In the genomic region with DNA sequence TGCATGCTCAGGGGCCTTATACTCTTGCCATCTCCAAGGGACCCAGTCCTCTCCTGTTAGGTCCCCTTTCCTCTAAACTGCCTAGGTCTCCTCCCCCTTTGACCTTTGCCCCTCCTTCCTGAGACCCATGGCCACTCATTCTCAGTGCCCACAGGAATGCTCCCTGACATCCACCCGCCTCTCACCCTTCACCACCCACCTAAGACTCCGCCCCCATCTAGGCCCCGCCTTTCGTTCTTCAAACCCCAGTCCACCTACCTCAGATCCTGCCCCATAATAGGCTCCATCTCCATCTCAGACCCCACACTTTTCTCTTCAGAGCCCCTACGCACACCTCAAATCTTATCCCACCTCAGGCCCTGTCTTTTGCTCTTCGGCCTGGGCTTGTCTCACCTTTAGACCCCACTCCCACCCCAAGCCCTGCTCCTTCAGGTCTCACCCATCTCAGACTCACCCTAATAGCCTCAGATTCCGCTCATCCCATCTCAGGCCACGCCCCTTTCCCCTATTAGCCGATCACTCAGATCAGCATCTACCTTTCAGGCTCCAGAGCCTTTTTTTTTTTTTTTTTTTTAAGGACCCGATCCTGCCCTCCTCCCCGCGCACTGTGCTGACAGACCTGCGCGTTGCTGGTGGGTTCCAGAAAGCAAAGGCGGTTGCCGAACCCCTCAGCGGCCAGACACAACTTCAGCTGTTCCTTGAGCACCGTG, we compare ENCODE assay signal across 22 mouse cellular contexts. TPM values are rescaled to one million over a fixed set of nuclear protein-coding genes. Genes with fewer than 3 reads are reported as not detected.
DNase-seq lines count a peak whose midpoint lies in the region; ATAC-seq and TF ChIP-seq lines count a peak whose summit lies in the region.
"Had no signal": no experiment of that assay in that cellular context is flagged by ENCODE, and none has a peak within 500 bp of the region (broad histone marks: within the 10 kb centered on the region; RNA-seq: fewer than 3 reads in every experiment).

No protein-coding gene starts in this region.

- H3K4me2 ChIP-seq in kidney, postnatal 0 days (ENCODE audit: low read length), result no peak overlapping the region
- H3K4me2 ChIP-seq in limb, embryonic 12.5 days, result no peak overlapping the region
- no peak overlapping the region for H3K4me2 ChIP-seq in forebrain, embryonic 12.5 days
- H3K4me2 ChIP-seq: forebrain, embryonic 13.5 days; limb, embryonic 15.5 days; midbrain, embryonic 12.5 days; stomach, embryonic 15.5 days had no signal

- peak; percentile 42 for DNase-seq in gastrocnemius, adult 2 months
- DNase-seq in gastrocnemius, postnatal 25 days, result no peak
- no peak for DNase-seq in kidney, postnatal 0 days (ENCODE audit: low spot score)
- DNase-seq in kidney, postnatal 10 days, result no peak
- DNase-seq in R1 (ENCODE audit: low read depth, low spot score), result peak; percentile 89
- no peak for DNase-seq in left cerebral cortex, postnatal 25 days (ENCODE audit: low spot score in 2 of 2)
- DNase-seq: adrenal gland, postnatal 36 days; cerebellum, adult 2 months; gastrocnemius, postnatal 36 days; heart, postnatal 36 days; kidney, postnatal 25 days; layer of hippocampus, adult 9-11 months; lung, adult 2 months had no signal

- no peaks in the 10 kb centered on the region for H3K9me3 ChIP-seq in kidney, postnatal 0 days (replicated peaks; ENCODE audit: low read length)
- H3K9me3 ChIP-seq in limb, embryonic 12.5 days, result no peaks in the 10 kb centered on the region
- no peaks in the 10 kb centered on the region for H3K9me3 ChIP-seq in forebrain, embryonic 12.5 days
- H3K9me3 ChIP-seq: forebrain, embryonic 13.5 days; heart, embryonic 10.5 days; limb, embryonic 15.5 days; midbrain, embryonic 12.5 days; stomach, embryonic 15.5 days had no signal

- H3K36me3 ChIP-seq in kidney, postnatal 0 days (ENCODE audit: insufficient read depth, low read length), result no peaks in the 10 kb centered on the region
- H3K36me3 ChIP-seq in limb, embryonic 12.5 days, result peaks cover 4% of the 10 kb centered on the region
- no peaks in the 10 kb centered on the region for H3K36me3 ChIP-seq in forebrain, embryonic 12.5 days (replicated peaks)
- H3K36me3 ChIP-seq: heart, embryonic 10.5 days; limb, embryonic 15.5 days; midbrain, embryonic 12.5 days; stomach, embryonic 15.5 days had no signal

- intact Hi-C loops in gastrocnemius, adult 2 months (cut with DNase I), result no loop called here
- intact Hi-C loops in left cerebral cortex, postnatal 25 days (cut with DNase I), result no loop called here

- H3K4me3 ChIP-seq in gastrocnemius, adult 2 months, result peak overlapping the region; percentile 72
- H3K4me3 ChIP-seq in kidney, postnatal 0 days (replicated peaks; ENCODE audit: low read depth, low read length), result no peak overlapping the region
- H3K4me3 ChIP-seq in limb, embryonic 12.5 days (replicated peaks), result no peak overlapping the region
- H3K4me3 ChIP-seq in forebrain, embryonic 12.5 days (replicated peaks), result no peak overlapping the region
- H3K4me3 ChIP-seq: forebrain, embryonic 13.5 days; heart, embryonic 10.5 days; limb, embryonic 15.5 days; midbrain, embryonic 12.5 days; stomach, embryonic 15.5 days had no signal

- no peak overlapping the region for H3K9ac ChIP-seq in kidney, postnatal 0 days (ENCODE audit: low read depth, low read length)
- no peak overlapping the region for H3K9ac ChIP-seq in limb, embryonic 12.5 days (replicated peaks)
- no peak overlapping the region for H3K9ac ChIP-seq in forebrain, embryonic 12.5 days
- H3K9ac ChIP-seq: forebrain, embryonic 13.5 days; limb, embryonic 15.5 days; midbrain, embryonic 12.5 days; stomach, embryonic 15.5 days had no signal

- 17% methylated on average over 18 of the region's 18 CpGs for WGBS in kidney, postnatal 0 days
- 11% methylated on average over 18 of the region's 18 CpGs for WGBS in limb, embryonic 12.5 days
- WGBS in forebrain, embryonic 12.5 days, result 13% methylated on average over 18 of the region's 18 CpGs

- no peak for TF ChIP-seq CTCF in gastrocnemius, adult 2 months (IDR thresholded peaks at IDR 0.05)
- no peak for TF ChIP-seq CTCF in kidney, postnatal 0 days (IDR thresholded peaks at IDR 0.05; ENCODE audit: low read depth)

- no peaks in the 10 kb centered on the region for H3K4me1 ChIP-seq in kidney, postnatal 0 days (replicated peaks; ENCODE audit: insufficient read depth, low read length)
- H3K4me1 ChIP-seq in limb, embryonic 12.5 days (replicated peaks), result no peaks in the 10 kb centered on the region
- no peaks in the 10 kb centered on the region; the same call in 1 of the 2 replicates for H3K4me1 ChIP-seq in forebrain, embryonic 12.5 days
- H3K4me1 ChIP-seq: forebrain, embryonic 13.5 days; heart, embryonic 10.5 days; limb, embryonic 15.5 days; midbrain, embryonic 12.5 days; stomach, embryonic 15.5 days had no signal

- ATAC-seq in kidney, postnatal 0 days (replicated peaks; ENCODE audit: low FRiP score, low read depth), result 0 out of 2 replicates have a peak, but pooled peaks have one; percentile 25
- 0 out of 2 replicates have a peak, but pooled peaks have one; percentile 39 for ATAC-seq in limb, embryonic 12.5 days (ENCODE audit: insufficient number of reproducible peaks, insufficient read depth, low FRiP score, low TSS enrichment, low read depth)
- no peak for ATAC-seq in forebrain, embryonic 12.5 days (ENCODE audit: low FRiP score)
- ATAC-seq: CD4-positive, CD25-positive, alpha-beta regulatory T cell, adult 4 months; forebrain, embryonic 13.5 days had no signal

- H3K27me3 ChIP-seq in kidney, postnatal 0 days (ENCODE audit: insufficient read depth, low read length), result no peaks in the 10 kb centered on the region
- H3K27me3 ChIP-seq in limb, embryonic 12.5 days, result no peaks in the 10 kb centered on the region
- 0 out of 2 replicates have a peak, but pooled peaks cover 3% of the 10 kb centered on the region for H3K27me3 ChIP-seq in forebrain, embryonic 12.5 days
- H3K27me3 ChIP-seq: limb, embryonic 15.5 days; stomach, embryonic 15.5 days had no signal

- H3K27ac ChIP-seq in gastrocnemius, adult 2 months, result peak overlapping the region; percentile 97
- no peak overlapping the region for H3K27ac ChIP-seq in kidney, postnatal 0 days
- H3K27ac ChIP-seq in limb, embryonic 12.5 days, result no peak overlapping the region
- no peak overlapping the region for H3K27ac ChIP-seq in forebrain, embryonic 12.5 days
- H3K27ac ChIP-seq: forebrain, embryonic 13.5 days; heart, embryonic 10.5 days; limb, embryonic 15.5 days; macrophage; midbrain, embryonic 12.5 days; stomach, embryonic 15.5 days had no signal

RNA-seq across cellular contexts. Expression of gene Ryr1, which starts 6.7 kb away (rescaled TPM):
- total RNA-seq in gastrocnemius, adult 2 months (2021), result 1,000 to 10,000 TPM; 1,499 to 2,077 TPM
- total RNA-seq in gastrocnemius, postnatal 25 days (2021), result 1,000 to 10,000 TPM; 1,331 to 1,686 TPM
- 0.15 and 0.17 TPM in 2 replicates for polyA plus RNA-seq in kidney, postnatal 0 days (2015; fragmentation: Nextera tagmentation; extraction: Ambion mirVana)
- polyA plus RNA-seq in limb, embryonic 12.5 days (2016; fragmentation: Nextera tagmentation; extraction: Ambion mirVana), result 5.0 and 5.2 TPM in 2 replicates
- 1 to 10 TPM; 4.7 to 8.9 TPM for total RNA-seq in left cerebral cortex, postnatal 25 days (2021)
- 3.6 and 4.8 TPM in 2 replicates for polyA plus RNA-seq in forebrain, embryonic 12.5 days (2016; fragmentation: Nextera tagmentation; extraction: Ambion mirVana)

RNA-seq across cellular contexts. Expression of gene Rasgrp4, which starts 16.4 kb away (rescaled TPM):
- under 1 TPM; 0.61 to 0.84 TPM for total RNA-seq in gastrocnemius, adult 2 months (2021)
- total RNA-seq in gastrocnemius, postnatal 25 days (2021), result under 1 TPM; 0.69 to 0.72 TPM
- polyA plus RNA-seq in kidney, postnatal 0 days (2015; fragmentation: Nextera tagmentation; extraction: Ambion mirVana), result 0.49 and 1.2 TPM in 2 replicates
- 0.93 and 1.3 TPM in 2 replicates for polyA plus RNA-seq in limb, embryonic 12.5 days (2016; fragmentation: Nextera tagmentation; extraction: Ambion mirVana)
- total RNA-seq in left cerebral cortex, postnatal 25 days (2021), result 1 to 10 TPM; 1.1 to 1.8 TPM
- polyA plus RNA-seq in forebrain, embryonic 12.5 days (2016; fragmentation: Nextera tagmentation; extraction: Ambion mirVana), result 0.34 and 0.58 TPM in 2 replicates

RNA-seq across cellular contexts. Expression of gene Fam98c, which starts 37.7 kb away (rescaled TPM):
- 10 to 100 TPM; 10.2 to 11.5 TPM for total RNA-seq in gastrocnemius, adult 2 months (2021)
- total RNA-seq in gastrocnemius, postnatal 25 days (2021), result 10 to 100 TPM; 11.0 to 12.9 TPM
- 27.3 and 30.0 TPM in 2 replicates for polyA plus RNA-seq in kidney, postnatal 0 days (2015; fragmentation: Nextera tagmentation; extraction: Ambion mirVana)
- 14.2 and 16.4 TPM in 2 replicates for polyA plus RNA-seq in limb, embryonic 12.5 days (2016; fragmentation: Nextera tagmentation; extraction: Ambion mirVana)
- total RNA-seq in left cerebral cortex, postnatal 25 days (2021), result 10 to 100 TPM; 35.9 to 40.6 TPM
- polyA plus RNA-seq in forebrain, embryonic 12.5 days (2016; fragmentation: Nextera tagmentation; extraction: Ambion mirVana), result 16.4 and 17.7 TPM in 2 replicates

RNA-seq across cellular contexts. Expression of gene Ggn, which starts 51.7 kb away (rescaled TPM):
- total RNA-seq in gastrocnemius, adult 2 months (2021), result under 1 TPM; 0.14 to 0.20 TPM
- under 1 TPM; 0.15 to 0.32 TPM for total RNA-seq in gastrocnemius, postnatal 25 days (2021)
- polyA plus RNA-seq in kidney, postnatal 0 days (2015; fragmentation: Nextera tagmentation; extraction: Ambion mirVana), result 0.70 and 0.71 TPM in 2 replicates
- polyA plus RNA-seq in limb, embryonic 12.5 days (2016; fragmentation: Nextera tagmentation; extraction: Ambion mirVana), result 0.60 and 1.1 TPM in 2 replicates
- total RNA-seq in left cerebral cortex, postnatal 25 days (2021), result 1 to 10 TPM; 1.0 to 1.1 TPM
- 0.57 and 1.2 TPM in 2 replicates for polyA plus RNA-seq in forebrain, embryonic 12.5 days (2016; fragmentation: Nextera tagmentation; extraction: Ambion mirVana)
- polyA plus RNA-seq: CD4-positive, CD25-positive, alpha-beta regulatory T cell, adult 4 months had no signal

RNA-seq across cellular contexts. Expression of gene Spred3, which starts 51.9 kb away (rescaled TPM):
- 1 to 10 TPM; 1.0 to 1.6 TPM for total RNA-seq in gastrocnemius, adult 2 months (2021)
- under 1 TPM; 0.77 to 0.86 TPM for total RNA-seq in gastrocnemius, postnatal 25 days (2021)
- polyA plus RNA-seq in kidney, postnatal 0 days (2015; fragmentation: Nextera tagmentation; extraction: Ambion mirVana), result 1.6 and 2.3 TPM in 2 replicates
- 5.0 and 6.6 TPM in 2 replicates for polyA plus RNA-seq in limb, embryonic 12.5 days (2016; fragmentation: Nextera tagmentation; extraction: Ambion mirVana)
- total RNA-seq in left cerebral cortex, postnatal 25 days (2021), result 10 to 100 TPM; 52.3 to 57.9 TPM
- 7.9 and 8.3 TPM in 2 replicates for polyA plus RNA-seq in forebrain, embryonic 12.5 days (2016; fragmentation: Nextera tagmentation; extraction: Ambion mirVana)

Comparison
In these comparisons a context has a peak if more than half of its experiments do, and no peak if none do; other contexts are left out.
1. DNase-seq: peak in gastrocnemius, adult 2 months (single experiment) and R1 (single experiment); none in gastrocnemius, postnatal 25 days (single experiment), kidney, postnatal 0 days (single experiment), kidney, postnatal 10 days (single experiment) and left cerebral cortex, postnatal 25 days (0 of 2).
2. RNA of gene Ryr1, which starts 6.7 kb away (total RNA-seq): 1,499 to 2,077 TPM in gastrocnemius, adult 2 months and 1,331 to 1,686 TPM in gastrocnemius, postnatal 25 days; 4.7 to 8.9 TPM in left cerebral cortex, postnatal 25 days; every median in the first group is over 100 times any median in the second.